Mouse (Mus musculus): ENCODE measurements around the gene Trnt1.

Gene Trnt1

DNA sequence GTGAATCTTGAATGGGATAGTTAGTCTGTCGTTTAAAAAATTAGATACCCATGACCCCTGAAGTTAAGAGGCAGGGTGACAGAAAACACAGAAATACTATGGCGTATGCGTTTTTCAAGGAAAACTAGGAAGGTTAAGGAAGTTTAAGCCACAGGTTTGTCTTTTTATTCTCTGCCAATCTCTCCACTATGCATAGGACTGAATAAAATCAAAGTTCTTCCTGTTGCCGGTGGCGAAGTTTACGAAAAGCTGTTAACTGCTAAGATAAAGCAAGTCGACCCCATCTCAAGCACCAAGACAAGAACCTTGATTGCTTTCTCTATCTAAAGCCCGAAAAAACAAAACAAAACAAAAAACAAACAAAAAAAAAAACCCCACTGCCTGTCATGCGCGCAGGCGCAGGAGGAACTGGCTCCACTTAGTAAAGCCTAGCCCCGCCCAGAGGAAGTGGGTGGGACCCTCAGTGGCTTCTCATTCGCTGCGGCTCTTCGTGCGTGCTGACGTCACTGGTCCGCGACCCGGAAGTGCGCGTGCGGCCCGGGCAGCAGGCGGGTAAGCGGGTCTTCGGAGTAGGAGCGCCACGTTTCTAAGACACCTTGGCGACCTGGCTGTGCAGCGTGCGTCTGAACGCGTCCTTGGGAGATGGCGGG is at the start of gene Trnt1:
Trnt1 (plus strand) TSS at position 481 of the 650 bp plus-strand sequence.
- DNase-seq (ENCODE audit: low spot score): peak; percentile 93

DNA sequence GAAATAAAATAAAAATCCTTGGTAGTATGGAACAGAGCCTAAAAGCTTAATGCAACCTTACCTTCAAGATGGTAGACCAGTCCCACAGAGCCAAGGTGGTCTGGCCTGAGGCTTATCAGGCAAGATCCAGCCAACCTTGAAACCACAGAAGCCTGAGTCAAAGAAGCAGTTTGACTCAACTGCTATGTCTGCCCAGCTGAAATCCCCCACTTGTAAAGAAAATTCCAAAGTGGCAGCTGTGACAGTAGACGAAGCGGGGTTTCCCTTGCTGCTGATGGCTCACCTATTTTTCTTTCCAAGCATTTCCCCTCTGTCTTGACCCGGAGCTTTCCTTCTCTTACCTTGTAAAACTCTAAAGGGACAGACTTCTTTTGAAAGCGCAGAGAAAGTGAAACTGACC is 43.3 kb upstream of the Trnt1 start:
- DNase-seq (ENCODE audit: low spot score): no peak

- no peak for DNase-seq (ENCODE audit: low spot score)
These were observed 42.8 kb upstream of the Trnt1 start for GRCm38 (mm10) chr6:106726078-106726477.

GRCm38 (mm10) chr6:106727703-106728102 is 41.2 kb upstream of the Trnt1 start:
- no peak for DNase-seq (ENCODE audit: low spot score)

- no peak for DNase-seq (ENCODE audit: low spot score)
These were observed 39.1 kb upstream of the Trnt1 start for GRCm38 (mm10) chr6:106729682-106730314.

DNA sequence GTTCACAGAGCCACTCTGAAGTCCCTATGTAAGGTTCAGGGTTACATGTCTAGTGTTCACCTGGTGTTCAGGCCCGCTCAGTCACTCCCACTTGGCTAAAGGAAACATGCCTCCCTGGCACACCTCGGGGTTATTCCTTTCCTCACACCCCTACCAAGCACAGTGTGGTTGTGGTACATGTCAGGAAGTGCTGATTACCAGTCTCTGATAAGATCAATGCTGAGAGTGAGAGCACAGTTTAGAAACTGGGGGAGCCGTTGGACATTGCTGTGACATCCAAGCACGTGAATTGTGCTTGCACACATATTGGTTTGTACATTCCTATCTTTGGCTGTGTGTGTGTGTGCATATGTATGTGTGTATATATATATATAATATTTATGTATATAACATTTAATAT is 36.4 kb upstream of the Trnt1 start:
- DNase-seq (ENCODE audit: low spot score): no peak

GRCm38 (mm10) chr6:106738229-106738628 is 30.7 kb upstream of the Trnt1 start:
- no peak for DNase-seq (ENCODE audit: low spot score)

GRCm38 (mm10) chr6:106740244-106740825 is 28.6 kb upstream of the Trnt1 start:
- no peak for DNase-seq (ENCODE audit: low spot score)

- no peak for DNase-seq (ENCODE audit: low spot score)
These were observed 25.2 kb upstream of the Trnt1 start for GRCm38 (mm10) chr6:106743556-106744233.

- DNase-seq (ENCODE audit: low spot score): no peak
These were observed 23.1 kb upstream of the Trnt1 start for GRCm38 (mm10) chr6:106745673-106746394.

GRCm38 (mm10) chr6:106747251-106747650 is 21.7 kb upstream of the Trnt1 start:
- no peak for DNase-seq (ENCODE audit: low spot score)

DNA sequence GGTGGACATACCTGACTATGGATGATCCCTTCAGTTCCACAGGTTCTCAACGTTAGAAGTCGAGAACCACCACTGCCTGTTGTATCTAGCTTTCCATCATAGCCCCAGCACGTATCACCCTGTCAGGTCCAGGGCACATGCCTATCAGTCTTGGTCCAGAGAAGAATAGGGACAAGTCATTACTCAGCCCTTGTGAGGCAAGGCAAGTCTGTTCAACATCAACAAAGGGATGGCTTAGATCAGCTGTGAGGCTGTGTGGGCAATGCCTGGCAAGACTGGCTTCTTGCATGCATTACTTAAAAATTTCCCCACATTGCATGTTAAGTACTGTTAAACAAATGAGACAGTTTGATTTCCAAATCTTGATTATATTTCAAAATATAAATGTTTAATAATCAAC is 21.1 kb upstream of the Trnt1 start:
- no peak for DNase-seq (ENCODE audit: low spot score)

- DNase-seq (ENCODE audit: low spot score): no peak
These were observed 20.0 kb upstream of the Trnt1 start, which contains the start of gene Il5ra for GRCm38 (mm10) chr6:106748887-106749388. Gene Il5ra (minus strand): TSS chr6:106749037.

- DNase-seq (ENCODE audit: low spot score): no peak
These were observed 18.6 kb upstream of the Trnt1 start for GRCm38 (mm10) chr6:106750291-106750690.

DNA sequence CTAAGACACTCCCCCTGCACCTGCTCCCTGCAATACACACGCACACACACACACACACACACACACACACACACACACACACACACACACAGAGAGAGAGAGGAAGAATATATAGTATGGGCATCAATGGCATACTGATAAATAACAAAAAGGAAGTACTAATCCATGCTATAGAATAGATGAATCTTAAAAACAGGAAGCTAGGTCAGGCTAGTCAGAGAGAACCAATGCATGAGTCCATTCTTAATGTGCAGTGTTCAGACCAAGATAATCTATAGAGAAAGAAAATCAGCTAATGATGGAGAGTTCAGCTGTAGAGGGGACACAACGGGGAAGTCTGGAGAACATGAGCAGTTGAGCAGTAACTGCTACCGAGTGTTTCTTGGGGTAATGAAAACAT is 10.6 kb upstream of the Trnt1 start:
- DNase-seq (ENCODE audit: low spot score): no peak

DNA sequence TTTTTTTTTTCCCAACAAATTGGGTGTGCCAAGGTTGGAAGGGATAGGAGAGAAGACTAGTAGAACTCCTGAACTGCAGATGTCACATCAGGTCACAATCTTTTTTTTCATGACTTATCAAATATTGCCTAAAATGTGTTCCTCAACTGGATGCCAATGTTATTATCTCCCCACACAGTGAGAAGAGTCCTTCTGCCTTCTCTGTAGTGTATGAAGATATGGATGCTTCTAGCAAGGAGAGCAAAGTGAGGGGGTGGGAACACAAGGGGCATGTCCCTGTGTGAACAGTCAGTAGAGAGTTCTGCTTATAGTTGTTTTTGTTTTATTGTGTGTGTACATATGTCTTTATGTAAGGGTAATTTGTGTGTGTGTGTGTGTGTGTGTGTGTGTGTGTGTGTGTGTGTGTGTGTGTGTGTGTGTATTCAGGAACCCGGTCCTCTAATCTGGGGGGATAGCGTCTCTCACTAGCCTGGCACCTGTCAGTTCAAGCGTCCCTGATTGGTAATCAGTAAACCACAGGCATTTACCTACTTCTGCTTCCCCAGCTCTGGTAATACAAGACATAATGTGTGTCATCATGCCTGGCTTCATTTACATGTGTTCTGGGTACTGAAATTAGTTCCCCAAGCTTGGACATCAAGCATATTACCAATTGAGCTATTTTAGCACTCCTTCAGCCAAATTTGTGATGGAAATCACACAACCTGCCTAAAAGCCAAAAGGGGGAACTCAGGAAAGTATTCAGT is 8.3 kb upstream of the Trnt1 start:
- no peak for DNase-seq (ENCODE audit: low spot score)

- DNase-seq (ENCODE audit: low spot score): no peak
These were observed 7.4 kb upstream of the Trnt1 start for GRCm38 (mm10) chr6:106761486-106761885.

DNA sequence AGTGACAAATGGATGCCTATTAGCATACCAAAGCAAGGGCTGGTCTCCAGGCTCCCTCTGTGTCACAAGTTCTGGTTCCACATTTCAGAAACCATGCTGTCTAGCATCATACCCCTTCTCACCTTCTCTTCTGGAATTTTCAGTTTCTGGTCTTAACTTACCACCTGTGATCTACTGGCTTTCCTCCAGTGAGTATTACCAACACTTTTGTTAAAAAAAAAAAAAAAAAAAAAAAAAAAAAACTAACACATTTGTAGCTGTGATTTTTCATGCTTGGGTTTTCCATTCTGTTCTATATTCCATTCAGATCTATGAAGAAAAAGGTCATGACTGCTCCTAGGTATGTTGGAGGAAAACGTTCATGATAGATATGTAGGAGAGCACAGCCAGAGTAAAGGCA is 3.0 kb upstream of the Trnt1 start:
- no peak for DNase-seq (ENCODE audit: low spot score)

DNA sequence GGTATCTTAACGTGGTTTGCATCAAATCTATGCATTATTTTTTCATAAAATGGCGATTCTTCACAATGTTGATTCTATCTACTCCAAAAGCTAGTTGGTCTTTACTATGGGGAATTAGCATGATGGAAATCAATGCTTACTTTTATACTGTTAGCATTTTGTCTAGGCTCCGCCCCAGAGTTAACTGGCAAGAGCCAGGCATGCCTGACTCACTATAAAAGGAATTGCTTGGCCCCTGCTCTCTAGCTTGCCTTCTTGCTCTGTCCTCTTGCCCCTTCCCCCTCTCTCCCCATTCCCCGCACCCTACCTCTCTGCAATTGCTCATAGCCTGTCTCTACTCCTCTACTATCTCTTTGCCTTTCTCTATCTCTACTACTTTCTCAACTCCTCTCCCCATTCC is 2.1 kb upstream of the Trnt1 start:
- DNase-seq (ENCODE audit: low spot score): no peak

DNA sequence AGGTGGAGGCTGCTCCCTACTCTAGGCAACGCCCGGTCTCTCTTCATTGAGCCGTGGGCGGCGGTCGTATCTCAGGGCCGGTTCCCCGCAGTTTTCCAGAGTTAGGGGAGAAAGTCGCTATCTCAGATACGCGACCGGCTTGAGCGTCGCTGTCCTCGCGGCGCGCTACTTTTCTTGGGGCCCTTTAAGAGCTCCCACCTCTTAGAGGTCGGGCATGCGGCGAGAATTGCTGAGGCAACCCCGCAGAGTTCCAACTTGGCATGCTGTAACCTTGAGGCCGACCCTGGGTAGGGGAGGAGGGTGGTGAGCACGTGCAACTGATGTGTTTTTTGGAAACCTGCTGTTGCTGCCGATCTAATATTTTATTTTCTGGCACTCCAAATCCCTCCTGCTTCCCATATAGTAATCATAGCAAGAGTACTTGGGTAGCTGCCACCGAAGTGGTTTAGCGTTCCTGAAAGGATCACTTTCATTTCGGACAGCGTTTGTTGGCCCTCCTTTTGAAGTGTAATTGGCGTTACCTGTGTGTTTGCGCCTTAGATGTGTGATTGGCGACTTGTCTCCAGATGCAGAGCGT is 458 bp downstream of the Trnt1 start:
- no peak for DNase-seq (ENCODE audit: low spot score)

DNA sequence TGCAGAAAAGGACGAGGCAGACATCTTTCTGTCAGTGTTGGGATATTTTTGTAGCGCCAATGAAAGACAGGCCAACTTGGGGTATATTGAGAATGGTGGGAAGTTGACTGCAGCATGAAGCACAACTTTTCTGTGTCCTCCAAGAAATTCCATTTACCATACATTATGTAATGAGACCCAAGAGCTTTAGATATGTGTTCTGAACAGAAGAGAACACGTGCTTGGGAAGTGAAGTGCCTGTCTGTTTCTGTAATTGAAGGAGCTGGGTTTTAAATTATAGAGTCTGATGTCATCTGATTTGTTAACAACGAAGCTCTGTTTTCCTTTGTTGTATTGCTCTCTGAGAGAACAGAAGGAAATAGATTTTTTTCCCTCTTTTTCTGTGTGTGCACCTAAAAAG is 1.1 kb downstream of the Trnt1 start:
- DNase-seq (ENCODE audit: low spot score): no peak
